Mouse (Mus musculus) left cerebral cortex, postnatal 25 days (tissue): ENCODE results near the gene Med29. TPM values are rescaled to one million over a fixed set of nuclear protein-coding genes. Genes with fewer than 3 reads are reported as not detected.

Experiments used
- total RNA-seq, 2 experiments: library from RNA; stranded (reverse); gene quantifications; 2 replicates each; pipeline ENCODE4 v1.2.3; 2021

Gene Med29
- total RNA-seq, 2 experiments from 2014 or later = 19.0 to 22.2 TPM

Other genes starting within 250 kb of the Med29 start
- 10 to 100 TPM; 51.5 to 55.3 TPM for gene Fbl, start 223.0 kb downstream of the Med29 start, total RNA-seq
- gene Dyrk1b, start 213.2 kb downstream of the Med29 start, total RNA-seq = 10 to 100 TPM; 44.2 to 47.0 TPM
- gene Eid2, start 124.8 kb downstream of the Med29 start, total RNA-seq = 10 to 100 TPM; 58.4 to 61.2 TPM
- 10 to 100 TPM; 32.5 to 34.3 TPM for gene Eid2b, start 115.0 kb downstream of the Med29 start, total RNA-seq
- 1 to 10 TPM in 1 of 2 experiments, under 1 TPM in 1; 0.25 to 1.7 TPM for gene Selenov, start 101.5 kb downstream of the Med29 start, total RNA-seq
- 1 to 10 TPM; 1.4 to 2.0 TPM for gene Dll3, start 90.5 kb downstream of the Med29 start, total RNA-seq
- gene Timm50, start 80.6 kb downstream of the Med29 start, total RNA-seq = 10 to 100 TPM; 39.0 to 40.8 TPM
- 100 to 1,000 TPM; 113 to 119 TPM for gene Supt5, start 54.0 kb downstream of the Med29 start, total RNA-seq
- gene Rps16, start 42.1 kb downstream of the Med29 start, total RNA-seq = 100 to 1,000 TPM; 438 to 443 TPM
- 1 to 10 TPM; 5.0 to 6.7 TPM for gene Plekhg2, start 20.1 kb downstream of the Med29 start, total RNA-seq
- 1 to 10 TPM; 2.2 to 2.9 TPM for gene Zfp36, start 12.5 kb downstream of the Med29 start, total RNA-seq
- 10 to 100 TPM; 62.4 to 64.0 TPM for gene Paf1, start 243 bp upstream of the Med29 start, total RNA-seq
- 1 to 10 TPM; 1.8 to 3.1 TPM for gene Gmfg, start 44.7 kb upstream of the Med29 start, total RNA-seq
- gene Lrfn1, start 59.3 kb upstream of the Med29 start, total RNA-seq = 10 to 100 TPM; 81.6 to 91.4 TPM
- not detected for gene Ifnl2, start 117.7 kb upstream of the Med29 start, total RNA-seq
- not detected for gene Ifnl3, start 130.1 kb upstream of the Med29 start, total RNA-seq
- gene Sycn, start 148.2 kb upstream of the Med29 start, total RNA-seq = not detected
- under 1 TPM; 0.46 to 0.50 TPM for gene Nccrp1, start 154.5 kb upstream of the Med29 start, total RNA-seq
- gene Samd4b, start 205.4 kb upstream of the Med29 start, total RNA-seq = 10 to 100 TPM; 65.2 to 68.7 TPM
- gene Pak4, start 205.5 kb upstream of the Med29 start, total RNA-seq = 1 to 10 TPM; 8.1 to 8.3 TPM
- gene Acp7, start 238.6 kb upstream of the Med29 start, total RNA-seq = 1 to 10 TPM; 1.1 to 1.6 TPM